28 mouse cellular contexts compared by ENCODE assay signal in the genomic region with DNA sequence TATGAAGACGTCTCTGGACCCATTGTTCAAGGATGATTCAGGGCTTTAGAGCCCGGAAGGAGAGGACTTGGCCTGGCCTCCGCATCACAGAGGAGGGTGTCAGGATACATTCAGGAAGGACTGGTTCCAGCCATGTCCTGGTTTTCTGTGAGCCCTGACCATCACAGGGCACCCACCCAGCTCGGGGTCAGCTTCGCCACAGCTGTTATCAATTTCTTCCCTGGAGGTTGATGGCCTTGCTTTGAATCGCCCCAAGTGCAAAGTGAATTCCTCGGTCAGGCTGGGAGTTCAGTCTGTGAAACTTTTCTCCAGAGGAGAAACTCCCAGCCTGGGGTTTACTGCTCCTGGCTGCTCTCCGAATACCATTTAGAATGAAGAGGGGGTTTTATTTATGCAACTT.
DNase-seq lines count a peak whose midpoint lies in the region; ATAC-seq and TF ChIP-seq lines count a peak whose summit lies in the region.
"Had no signal": no experiment of that assay in that cellular context is flagged by ENCODE, and none has a peak within 500 bp of the region (broad histone marks: within the 10 kb centered on the region; RNA-seq: fewer than 3 reads in every experiment).

No protein-coding gene starts in this region.

- TF ChIP-seq CTCF in kidney, postnatal 0 days (IDR thresholded peaks at IDR 0.05; ENCODE audit: low read depth) = no peak

- no peaks in the 10 kb centered on the region for H3K9me3 ChIP-seq in kidney, postnatal 0 days (replicated peaks; ENCODE audit: low read length)
- H3K9me3 ChIP-seq in liver, embryonic 11.5 days (ENCODE audit: control insufficient read depth, low read length) = no peaks in the 10 kb centered on the region
- H3K9me3 ChIP-seq: heart, embryonic 12.5 days; hindbrain, embryonic 13.5 days; liver, embryonic 15.5 days; neural tube, embryonic 15.5 days had no signal

- no peaks in the 10 kb centered on the region for H3K27me3 ChIP-seq in kidney, postnatal 0 days (ENCODE audit: insufficient read depth, low read length)
- no peaks in the 10 kb centered on the region for H3K27me3 ChIP-seq in liver, embryonic 11.5 days (replicated peaks; ENCODE audit: control insufficient read depth, insufficient read depth, low read length)
- H3K27me3 ChIP-seq: CH12.LX; heart, embryonic 12.5 days; hindbrain, embryonic 13.5 days; liver, embryonic 15.5 days; neural tube, embryonic 15.5 days had no signal

- intact Hi-C loops in gastrocnemius, postnatal 36 days (cut with DNase I) = no loop called here

- no peaks in the 10 kb centered on the region for H3K36me3 ChIP-seq in kidney, postnatal 0 days (ENCODE audit: insufficient read depth, low read length)
- no peaks in the 10 kb centered on the region for H3K36me3 ChIP-seq in liver, embryonic 11.5 days (ENCODE audit: control insufficient read depth, insufficient read depth, low read length)
- H3K36me3 ChIP-seq: heart, embryonic 12.5 days; hindbrain, embryonic 13.5 days; liver, embryonic 15.5 days; neural tube, embryonic 15.5 days had no signal

- no peaks in the 10 kb centered on the region for H3K4me1 ChIP-seq in kidney, postnatal 0 days (replicated peaks; ENCODE audit: insufficient read depth, low read length)
- no peaks in the 10 kb centered on the region for H3K4me1 ChIP-seq in liver, embryonic 11.5 days (replicated peaks; ENCODE audit: control insufficient read depth, insufficient read depth, low read length)
- H3K4me1 ChIP-seq: heart, embryonic 12.5 days; hindbrain, embryonic 13.5 days; liver, embryonic 15.5 days; neural tube, embryonic 15.5 days had no signal

- no peak overlapping the region for H3K9ac ChIP-seq in kidney, postnatal 0 days (ENCODE audit: low read depth, low read length)
- no peak overlapping the region for H3K9ac ChIP-seq in liver, embryonic 11.5 days (ENCODE audit: low read depth, low read length)
- H3K9ac ChIP-seq: heart, embryonic 12.5 days; hindbrain, embryonic 13.5 days; liver, embryonic 15.5 days; lung, embryonic 14.5 days; neural tube, embryonic 15.5 days had no signal

- no peak overlapping the region for H3K27ac ChIP-seq in kidney, postnatal 0 days
- no peak overlapping the region for H3K27ac ChIP-seq in liver, embryonic 11.5 days (ENCODE audit: low read depth, low read length)
- H3K27ac ChIP-seq: heart, adult 2 months; hindbrain, embryonic 13.5 days; liver, embryonic 15.5 days; neural tube, embryonic 15.5 days had no signal

- no peak for ATAC-seq in kidney, postnatal 0 days (replicated peaks; ENCODE audit: low FRiP score, low read depth)
- no peak for ATAC-seq in liver, embryonic 11.5 days (replicated peaks; ENCODE audit: low FRiP score)
- ATAC-seq: activated CD4-positive, CD25-positive, alpha-beta regulatory T cell, adult 4 months; intestine, embryonic 16.5 days had no signal

- 64% methylated on average over 8 of the region's 8 CpGs for WGBS in kidney, postnatal 0 days
- 67% methylated on average over 8 of the region's 8 CpGs for WGBS in liver, embryonic 11.5 days

- no peak overlapping the region for H3K4me3 ChIP-seq in kidney, postnatal 0 days (replicated peaks; ENCODE audit: low read depth, low read length)
- no peak overlapping the region for H3K4me3 ChIP-seq in liver, embryonic 11.5 days (ENCODE audit: low read depth, low read length)
- H3K4me3 ChIP-seq: erythroblast, embryonic 14.5 days; heart, adult 2 months; heart, embryonic 12.5 days; hindbrain, embryonic 13.5 days; liver, embryonic 15.5 days; neural tube, embryonic 15.5 days had no signal

- H3K4me2 ChIP-seq in kidney, postnatal 0 days (ENCODE audit: low read length) = no peak overlapping the region
- no peak overlapping the region for H3K4me2 ChIP-seq in liver, embryonic 11.5 days
- H3K4me2 ChIP-seq: heart, embryonic 12.5 days; hindbrain, embryonic 13.5 days; liver, embryonic 15.5 days; lung, embryonic 14.5 days; neural tube, embryonic 15.5 days had no signal

- peak; percentile 5 for DNase-seq in gastrocnemius, postnatal 10 days
- DNase-seq in gastrocnemius, postnatal 36 days = no peak
- peak; percentile 43 for DNase-seq in kidney, postnatal 0 days (ENCODE audit: low spot score)
- no peak for DNase-seq in kidney, adult 8-10 months
- peak; percentile 31 for DNase-seq in embryo, embryonic 10 days (ENCODE audit: low spot score)
- peak; percentile 66 for DNase-seq in kidney, postnatal 14 days
- DNase-seq in liver, embryonic 11.5 days (ENCODE audit: low spot score) = no peak
- DNase-seq in cerebellum, adult 18-20 months = no peak
- DNase-seq: adrenal gland, adult 2 months; adrenal gland, postnatal 36 days; cerebellum, adult 2 months; cerebellum, postnatal 14 days; heart, adult 2 months; heart, postnatal 4 days; liver; lung, embryonic 14.5 days; lung, postnatal 14 days; midbrain, embryonic 14.5 days; thymus, adult 18-20 months; thymus, postnatal 25 days had no signal

Comparison
In these comparisons a context has a peak if more than half of its experiments do, and no peak if none do; other contexts are left out.
1. DNase-seq: peak in gastrocnemius, postnatal 10 days (single experiment), kidney, postnatal 0 days (single experiment), embryo, embryonic 10 days (single experiment) and kidney, postnatal 14 days (single experiment); none in gastrocnemius, postnatal 36 days (0 of 2), kidney, adult 8-10 months (0 of 2), liver, embryonic 11.5 days (single experiment) and cerebellum, adult 18-20 months (0 of 2).